Mouse (Mus musculus) embryo, embryonic 11 days (tissue): ENCODE data around the gene Cops7a.

Source experiments
- DNase-seq: peaks from one replicate; pipeline ENCODE4 v3.0.0-alpha.2; 2015

The Cops7a gene

GRCm38 (mm10) chr6:124965088-124965719 is at the start of gene Cops7a:
Cops7a (minus strand) TSS chr6:124965538.
- peak; percentile 98 for DNase-seq

- DNase-seq = peak; percentile 93
Observed at GRCm38 (mm10) chr6:125009181-125010073, 44.1 kb upstream of the Cops7a start.

- DNase-seq = no peak
Observed at GRCm38 (mm10) chr6:125009129-125009180, 43.6 kb upstream of the Cops7a start, which contains the start of gene Zfp384. Zfp384 (plus strand) TSS chr6:125009145.

- DNase-seq = peak; percentile 99
Observed at GRCm38 (mm10) chr6:125008586-125009128, 43.3 kb upstream of the Cops7a start.

- no peak for DNase-seq
Observed at GRCm38 (mm10) chr6:125008060-125008459, 42.7 kb upstream of the Cops7a start.

GRCm38 (mm10) chr6:125005086-125005485 is 39.7 kb upstream of the Cops7a start:
- no peak for DNase-seq

- DNase-seq = no peak
Observed at GRCm38 (mm10) chr6:125003706-125004105, 38.4 kb upstream of the Cops7a start.

GRCm38 (mm10) chr6:124999546-124999945 is 34.2 kb upstream of the Cops7a start:
- no peak for DNase-seq

GRCm38 (mm10) chr6:124999091-124999490 is 33.8 kb upstream of the Cops7a start:
- no peak for DNase-seq

- DNase-seq = no peak
Observed at GRCm38 (mm10) chr6:124998066-124998465, 32.7 kb upstream of the Cops7a start.

- peak; percentile 80 for DNase-seq
Observed at GRCm38 (mm10) chr6:124996551-124997501, 31.5 kb upstream of the Cops7a start, which contains the start of gene Pianp. Pianp (plus strand) TSS chr6:124996694.

- no peak for DNase-seq
Observed at GRCm38 (mm10) chr6:124995831-124996403, 30.6 kb upstream of the Cops7a start.

- no peak for DNase-seq
Observed at GRCm38 (mm10) chr6:124995246-124995645, 29.9 kb upstream of the Cops7a start.

GRCm38 (mm10) chr6:124993876-124994275 is 28.5 kb upstream of the Cops7a start:
- DNase-seq = peak; percentile 55

GRCm38 (mm10) chr6:124993365-124993764 is 28.0 kb upstream of the Cops7a start:
- DNase-seq = no peak

GRCm38 (mm10) chr6:124992241-124992640 is 26.9 kb upstream of the Cops7a start:
- DNase-seq = no peak

- DNase-seq = peak; percentile 63
Observed at GRCm38 (mm10) chr6:124967766-124968165, 2.4 kb upstream of the Cops7a start.

- DNase-seq = no peak
Observed at GRCm38 (mm10) chr6:124966466-124967118, 1.3 kb upstream of the Cops7a start.

- DNase-seq = peak; percentile 34
Observed at GRCm38 (mm10) chr6:124965747-124966146, 409 bp upstream of the Cops7a start.

- no peak for DNase-seq
Observed at GRCm38 (mm10) chr6:124964638-124965037, 700 bp downstream of the Cops7a start.

GRCm38 (mm10) chr6:124961021-124961420 is 4.3 kb downstream of the Cops7a start:
- no peak for DNase-seq

GRCm38 (mm10) chr6:124959960-124960359 is 5.4 kb downstream of the Cops7a start:
- no peak for DNase-seq
